Mouse (Mus musculus): ENCODE measurements at regions not wholly inside any gene's neighbourhood (a gene's known extent, or its start where the extent isn't known, plus 50 kb on each side); places are given as distances from the start of the nearest gene placed in this dataset.

GRCm38 (mm10) chr15:64576891-64577535, 240.5 kb upstream of the Gm21798 start:
- H3K27me3 ChIP-seq (ENCODE audit: control insufficient read depth, insufficient read depth, low read length): no peaks in the 10 kb centered on the region
- WGBS: 85% methylated on average over 1 of the region's 1 CpGs
- TF ChIP-seq CTCF (IDR thresholded peaks at IDR 0.05; ENCODE audit: extremely low read depth, insufficient read length, insufficient replicate concordance, low read depth, low read length) (no peak), POLR2A (IDR thresholded peaks at IDR 0.05; ENCODE audit: low read depth, low read length) (no peak)
- H3K4me1 ChIP-seq (ENCODE audit: control insufficient read depth, insufficient read depth, insufficient read length, low read length): no peaks in the 10 kb centered on the region
- no peaks in the 10 kb centered on the region for H3K36me3 ChIP-seq (ENCODE audit: control insufficient read depth, insufficient read depth, low read length)
- no peak overlapping the region for H3K4me3 ChIP-seq (ENCODE audit: low read depth, low read length)
- H3K27ac ChIP-seq (ENCODE audit: insufficient read depth, low read depth, low read length): no peak overlapping the region

DNA sequence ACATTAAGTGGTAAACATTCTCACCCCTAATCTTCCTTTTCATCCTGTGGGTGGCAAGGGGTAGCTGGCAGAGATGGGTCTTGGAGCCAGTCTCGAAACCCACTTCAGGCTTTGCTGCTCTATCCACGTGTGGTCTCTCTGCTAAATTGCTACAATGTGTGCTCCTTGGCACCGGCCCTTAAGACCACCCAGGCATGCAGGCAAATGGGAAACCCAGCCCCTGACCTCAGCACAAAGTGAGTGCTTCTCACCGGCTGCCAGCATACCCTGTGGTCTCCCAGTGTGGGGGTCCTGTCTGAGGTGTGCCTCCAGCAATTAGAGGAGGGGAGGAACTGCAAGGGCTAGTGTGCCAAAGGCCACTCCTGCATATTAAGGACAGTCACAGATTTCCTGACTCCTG, 238.5 kb upstream of the Gm21798 start:
- no peak overlapping the region for H3K27ac ChIP-seq (ENCODE audit: insufficient read depth, low read depth, low read length)
- TF ChIP-seq CTCF (IDR thresholded peaks at IDR 0.05; ENCODE audit: extremely low read depth, insufficient read length, insufficient replicate concordance, low read depth, low read length) (no peak), POLR2A (IDR thresholded peaks at IDR 0.05; ENCODE audit: low read depth, low read length) (no peak)
- no peaks in the 10 kb centered on the region for H3K27me3 ChIP-seq (ENCODE audit: control insufficient read depth, insufficient read depth, low read length)
- H3K4me1 ChIP-seq (ENCODE audit: control insufficient read depth, insufficient read depth, insufficient read length, low read length): no peaks in the 10 kb centered on the region
- WGBS: 65% methylated on average over 4 of the region's 4 CpGs
- H3K36me3 ChIP-seq (ENCODE audit: control insufficient read depth, insufficient read depth, low read length): no peaks in the 10 kb centered on the region
- H3K4me3 ChIP-seq (ENCODE audit: low read depth, low read length): no peak overlapping the region

GRCm38 (mm10) chr15:64580481-64580880, 237.0 kb upstream of the Gm21798 start:
- TF ChIP-seq POLR2A (IDR thresholded peaks at IDR 0.05; ENCODE audit: low read depth, low read length) (no peak), CTCF (IDR thresholded peaks at IDR 0.05; ENCODE audit: extremely low read depth, insufficient read length, insufficient replicate concordance, low read depth, low read length) (no peak)
- Histone ChIP-seq H3K4me1 (ENCODE audit: control insufficient read depth, insufficient read depth, insufficient read length, low read length) (no peaks in the 10 kb centered on the region), H3K36me3 (ENCODE audit: control insufficient read depth, insufficient read depth, low read length) (no peaks in the 10 kb centered on the region), H3K4me3 (ENCODE audit: low read depth, low read length) (no peak overlapping the region), H3K27ac (ENCODE audit: insufficient read depth, low read depth, low read length) (no peak overlapping the region), H3K27me3 (ENCODE audit: control insufficient read depth, insufficient read depth, low read length) (no peaks in the 10 kb centered on the region)
- WGBS: 56% methylated on average over 1 of the region's 1 CpGs

GRCm38 (mm10) chr15:64581046-64581445, 236.4 kb upstream of the Gm21798 start:
- H3K27me3 ChIP-seq (ENCODE audit: control insufficient read depth, insufficient read depth, low read length): no peaks in the 10 kb centered on the region
- H3K27ac ChIP-seq (ENCODE audit: insufficient read depth, low read depth, low read length): no peak overlapping the region
- no peaks in the 10 kb centered on the region for H3K36me3 ChIP-seq (ENCODE audit: control insufficient read depth, insufficient read depth, low read length)
- no peak overlapping the region for H3K4me3 ChIP-seq (ENCODE audit: low read depth, low read length)
- TF ChIP-seq CTCF (IDR thresholded peaks at IDR 0.05; ENCODE audit: extremely low read depth, insufficient read length, insufficient replicate concordance, low read depth, low read length): no peak
- no peak for TF ChIP-seq POLR2A (IDR thresholded peaks at IDR 0.05; ENCODE audit: low read depth, low read length)
- H3K4me1 ChIP-seq (ENCODE audit: control insufficient read depth, insufficient read depth, insufficient read length, low read length): no peaks in the 10 kb centered on the region
- 64% methylated on average over 5 of the region's 5 CpGs for WGBS

- no peaks in the 10 kb centered on the region for H3K27me3 ChIP-seq (ENCODE audit: control insufficient read depth, insufficient read depth, low read length)
- H3K36me3 ChIP-seq (ENCODE audit: control insufficient read depth, insufficient read depth, low read length): no peaks in the 10 kb centered on the region
- TF ChIP-seq CTCF (IDR thresholded peaks at IDR 0.05; ENCODE audit: extremely low read depth, insufficient read length, insufficient replicate concordance, low read depth, low read length): no peak
- no peak for TF ChIP-seq POLR2A (IDR thresholded peaks at IDR 0.05; ENCODE audit: low read depth, low read length)
- H3K27ac ChIP-seq (ENCODE audit: insufficient read depth, low read depth, low read length): no peak overlapping the region
- no peaks in the 10 kb centered on the region for H3K4me1 ChIP-seq (ENCODE audit: control insufficient read depth, insufficient read depth, insufficient read length, low read length)
- 81% methylated on average over 6 of the region's 6 CpGs for WGBS
- no peak overlapping the region for H3K4me3 ChIP-seq (ENCODE audit: low read depth, low read length)
Observed at GRCm38 (mm10) chr15:64584129-64584528, 233.4 kb upstream of the Gm21798 start.

DNA sequence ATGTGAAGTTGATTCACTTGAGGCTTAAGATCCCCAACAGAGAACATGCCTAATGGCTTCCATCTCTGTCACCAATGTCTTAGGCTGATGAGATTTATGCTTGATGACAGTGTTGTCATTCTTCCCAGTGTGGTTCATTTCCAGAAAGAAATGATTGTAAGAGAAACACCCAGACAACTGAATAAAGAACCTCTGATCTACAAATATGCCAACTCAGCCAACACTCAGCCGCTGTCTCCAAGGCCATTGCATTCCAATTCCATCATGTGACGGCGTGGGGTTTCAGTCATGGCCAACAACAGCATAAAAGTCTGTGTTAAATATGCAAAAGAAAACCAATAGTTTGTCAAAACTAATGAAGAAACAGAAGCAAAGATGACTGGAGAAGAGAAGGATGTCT, 230.7 kb upstream of the Gm21798 start:
- WGBS: 91% methylated on average over 3 of the region's 3 CpGs
- H3K27me3 ChIP-seq (ENCODE audit: control insufficient read depth, insufficient read depth, low read length): no peaks in the 10 kb centered on the region
- no peak for TF ChIP-seq POLR2A (IDR thresholded peaks at IDR 0.05; ENCODE audit: low read depth, low read length)
- TF ChIP-seq CTCF (IDR thresholded peaks at IDR 0.05; ENCODE audit: extremely low read depth, insufficient read length, insufficient replicate concordance, low read depth, low read length): no peak

DNA sequence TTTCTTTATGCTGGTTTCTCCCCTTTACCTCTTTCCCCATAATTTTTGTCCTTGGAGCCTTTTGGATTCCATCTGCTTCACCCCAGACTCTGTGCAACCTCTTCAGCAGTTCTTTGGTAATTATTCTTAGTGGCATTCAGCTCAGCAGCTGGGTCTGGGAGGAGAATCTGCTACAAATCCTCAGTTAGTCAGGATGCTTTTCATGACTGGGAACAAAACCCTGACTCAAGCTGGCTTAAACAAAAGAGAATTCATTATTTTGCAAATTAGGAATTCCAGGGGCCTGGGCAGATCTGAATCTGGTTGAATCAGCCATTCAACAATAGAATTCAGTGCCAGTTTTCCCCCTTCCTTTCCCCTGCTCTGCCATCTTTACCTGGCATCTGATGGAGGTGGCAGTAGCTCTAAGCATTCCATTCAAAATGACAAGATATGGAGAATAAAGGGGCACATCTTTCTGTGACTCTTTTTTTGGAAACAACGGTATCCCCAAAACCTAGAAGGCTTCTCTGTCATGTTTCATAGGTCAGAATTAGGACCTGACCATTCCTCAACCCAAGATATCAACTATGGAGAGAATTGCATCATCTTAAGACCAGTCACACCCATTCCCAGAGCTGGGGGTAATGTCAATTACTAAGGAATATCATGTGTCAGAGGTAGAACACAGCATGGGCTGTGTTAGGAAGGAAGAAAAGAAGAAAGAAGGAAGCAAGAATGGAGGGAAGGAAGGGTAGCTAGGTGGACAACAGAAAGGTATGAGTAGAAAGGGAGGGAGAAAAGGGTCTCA, 227.2 kb upstream of the Gm21798 start:
- Histone ChIP-seq H3K27ac (ENCODE audit: insufficient read depth, low read depth, low read length) (no peak overlapping the region), H3K4me3 (ENCODE audit: low read depth, low read length) (no peak overlapping the region), H3K36me3 (ENCODE audit: control insufficient read depth, insufficient read depth, low read length) (no peaks in the 10 kb centered on the region), H3K4me1 (ENCODE audit: control insufficient read depth, insufficient read depth, insufficient read length, low read length) (no peaks in the 10 kb centered on the region), H3K27me3 (ENCODE audit: control insufficient read depth, insufficient read depth, low read length) (no peaks in the 10 kb centered on the region)
- TF ChIP-seq CTCF (IDR thresholded peaks at IDR 0.05; ENCODE audit: extremely low read depth, insufficient read length, insufficient replicate concordance, low read depth, low read length): no peak
- TF ChIP-seq POLR2A (IDR thresholded peaks at IDR 0.05; ENCODE audit: low read depth, low read length): no peak
- 75% methylated on average over 1 of the region's 1 CpGs for WGBS

More for the DNA sequence above, 230.7 kb upstream of the Gm21798 start:
- H3K27ac ChIP-seq (ENCODE audit: insufficient read depth, low read depth, low read length): no peak overlapping the region
- H3K4me1 ChIP-seq (ENCODE audit: control insufficient read depth, insufficient read depth, insufficient read length, low read length): no peaks in the 10 kb centered on the region
- H3K36me3 ChIP-seq (ENCODE audit: control insufficient read depth, insufficient read depth, low read length): no peaks in the 10 kb centered on the region
- H3K4me3 ChIP-seq (ENCODE audit: low read depth, low read length): no peak overlapping the region
